Mouse (Mus musculus) kidney, adult 2 months (tissue): ENCODE results near the gene Kdm5a.

Experiments
- CTCF ChIP-seq: fragments of 200-500 bp; conservative IDR thresholded peaks from 2 replicates; pipeline ENCODE4 v1.5.1; 2011; ENCODE audit warnings: low read depth, mild to moderate bottlenecking, control low read depth, low read length, moderate library complexity, mixed read lengths; ENCODE audit not compliant: insufficient read depth, insufficient read length
- POLR2A ChIP-seq: fragments of 200-500 bp; IDR thresholded peaks from one replicate; pipeline ENCODE4 v1.6.1; 2011; ENCODE audit warnings: low read depth, low read length, control low read depth

GRCm38 (mm10) chr6:120481538-120481937 is 117.6 kb downstream of the Kdm5a start:
- TF ChIP-seq CTCF (peak; percentile 37), POLR2A (no peak)
